In genomic region chr6:58988706-58989105, GRCm38 (mm10) we compare ENCODE assay signal across 14 mouse cellular contexts.
"Had no signal": no experiment of that assay in that cellular context is flagged by ENCODE, and none has a peak within 500 bp of the region (broad histone marks: within the 10 kb centered on the region; RNA-seq: fewer than 3 reads in every experiment).

No protein-coding gene starts in this region.

- H3K4me3 ChIP-seq: limb, embryonic 13.5 days; megakaryocyte, embryonic 14.5 days; midbrain, embryonic 12.5 days had no signal

- H3K27me3 ChIP-seq: limb, embryonic 13.5 days; megakaryocyte, embryonic 14.5 days; midbrain, embryonic 12.5 days had no signal

- DNase-seq: left cerebral cortex, postnatal 4 days; lung, embryonic 14.5 days; lung, postnatal 10 days; lung, postnatal 4 days; right cerebral cortex, adult 18-20 months; thymus, adult 2 months; thymus, postnatal 25 days had no signal

- H3K4me2 ChIP-seq: limb, embryonic 13.5 days; liver, embryonic 11.5 days; lung, embryonic 14.5 days; midbrain, embryonic 12.5 days had no signal

- ATAC-seq: hindbrain, embryonic 16.5 days; inflammation-experienced regulatory T-cells, adult 6 months; intestine, postnatal 0 days had no signal

- H3K9ac ChIP-seq: limb, embryonic 13.5 days; lung, embryonic 14.5 days; midbrain, embryonic 12.5 days had no signal

- H3K4me1 ChIP-seq: limb, embryonic 13.5 days; megakaryocyte, embryonic 14.5 days; midbrain, embryonic 12.5 days had no signal

- H3K27ac ChIP-seq: limb, embryonic 13.5 days; midbrain, embryonic 12.5 days had no signal

- H3K9me3 ChIP-seq: limb, embryonic 13.5 days; midbrain, embryonic 12.5 days had no signal

- H3K36me3 ChIP-seq: limb, embryonic 13.5 days; midbrain, embryonic 12.5 days had no signal
